Mouse (Mus musculus) hindbrain, embryonic 10.5 days (tissue): ENCODE results near the gene Ngef. TPM values are rescaled to one million over a fixed set of nuclear protein-coding genes. Genes with fewer than 3 reads are reported as not detected.

Source experiments
- DNase-seq: peaks from one replicate; pipeline ENCODE4 v3.0.0-alpha.2; 2017; ENCODE audit warnings: low spot score
- H3K27ac ChIP-seq: fragments of 300-500 bp; sonication (generic); 2 replicates; pipeline ENCODE4 v1.5.1; 2016; ENCODE audit warnings: mild to moderate bottlenecking, moderate library complexity
- H3K27me3 ChIP-seq: fragments of 300-500 bp; sonication (generic); 2 replicates; pipeline ENCODE4 v1.6.1; 2016; ENCODE audit warnings: mild to moderate bottlenecking; ENCODE audit not compliant: poor library complexity, insufficient read depth, severe bottlenecking
- H3K36me3 ChIP-seq: fragments of 300-500 bp; sonication (generic); 2 replicates; pipeline ENCODE4 v1.6.1; 2016; ENCODE audit warnings: mild to moderate bottlenecking, moderate library complexity
- H3K4me1 ChIP-seq: fragments of 300-500 bp; sonication (generic); replicated peaks from 2 replicates; pipeline ENCODE4 v1.6.1; 2016; ENCODE audit warnings: mild to moderate bottlenecking
- H3K4me3 ChIP-seq: fragments of 300-500 bp; sonication (generic); 2 replicates; pipeline ENCODE4 v1.5.1; 2016; ENCODE audit warnings: mild to moderate bottlenecking, moderate library complexity
- H3K9me3 ChIP-seq: fragments of 300-500 bp; sonication (generic); 2 replicates; pipeline ENCODE4 v1.6.1; 2016; ENCODE audit warnings: mild to moderate bottlenecking, moderate library complexity
- WGBS: fragments of 180-500 bp; shearing (Covaris S2); methylation state at CpG from one replicate; pipeline ENCODE4 v1.1.7; 2016; 5-methylcytosine and 5-hydroxymethylcytosine counted together
- polyA plus RNA-seq: library from polyadenylated mRNA; unstranded; fragments of >200 nt; fragmentation: Nextera tagmentation; extraction: Ambion mirVana; gene quantifications from 2 replicates; pipeline ENCODE4 v1.2.1, GENCODE M21; 2016

Gene Ngef
- polyA plus RNA-seq, 1 experiment from 2014 or later = 5.0 TPM

DNA sequence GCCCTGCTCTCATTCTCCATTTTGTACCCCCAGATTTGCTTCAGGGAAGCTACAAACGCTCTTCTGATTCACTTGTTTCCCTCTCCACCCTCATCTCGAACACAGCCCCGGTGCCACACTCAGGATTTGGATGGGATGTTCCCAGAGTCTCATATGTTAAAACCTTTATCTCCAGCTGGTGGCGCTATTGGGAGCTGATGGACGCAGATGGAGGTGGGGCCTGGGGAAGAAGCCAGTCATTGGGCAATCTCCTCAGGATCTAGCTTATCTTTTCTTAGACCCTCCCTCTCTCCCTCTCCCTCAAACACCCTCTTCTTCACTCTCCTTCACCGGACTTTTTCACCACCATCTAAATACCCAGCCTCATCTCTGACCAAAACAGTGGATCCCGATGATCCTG lies 32.1 kb downstream of the Ngef start:
- DNase-seq = peak; percentile 20
- no peak overlapping the region for H3K27ac ChIP-seq
- peaks cover 11% of the 10 kb centered on the region for H3K4me1 ChIP-seq
- no peaks in the 10 kb centered on the region for H3K36me3 ChIP-seq
- whole genome bisulfite sequencing = 36% methylated on average over 7 of the region's 7 CpGs
- H3K9me3 ChIP-seq = no peaks in the 10 kb centered on the region
- H3K27me3 ChIP-seq = no peaks in the 10 kb centered on the region
- no peak overlapping the region for H3K4me3 ChIP-seq

DNA sequence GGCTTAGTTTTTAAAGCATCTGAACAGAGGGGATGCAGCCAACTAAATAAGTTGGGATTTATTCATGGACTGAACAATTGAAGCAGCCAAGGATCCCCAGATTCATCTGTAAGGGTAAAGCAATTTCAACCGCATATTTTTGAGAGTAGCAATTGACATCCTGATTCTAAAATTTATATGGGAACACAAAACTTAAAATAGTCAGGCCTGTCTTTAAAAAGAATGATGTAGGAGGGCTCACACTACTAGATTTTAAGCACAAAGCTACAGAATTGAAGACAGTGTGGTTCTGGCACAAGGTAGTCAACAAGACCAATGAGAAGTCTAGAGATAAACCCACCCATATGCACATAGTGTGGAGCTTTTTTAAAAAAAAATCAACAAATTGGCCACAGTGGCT lies 36.7 kb downstream of the Ngef start:
- no peaks in the 10 kb centered on the region for H3K36me3 ChIP-seq
- H3K9me3 ChIP-seq = no peaks in the 10 kb centered on the region
- no peak overlapping the region for H3K27ac ChIP-seq
- no peaks in the 10 kb centered on the region for H3K4me1 ChIP-seq
- H3K27me3 ChIP-seq = no peaks in the 10 kb centered on the region
- no peak overlapping the region for H3K4me3 ChIP-seq
- no peak for DNase-seq
- WGBS = 94% methylated on average over 1 of the region's 1 CpGs

DNA sequence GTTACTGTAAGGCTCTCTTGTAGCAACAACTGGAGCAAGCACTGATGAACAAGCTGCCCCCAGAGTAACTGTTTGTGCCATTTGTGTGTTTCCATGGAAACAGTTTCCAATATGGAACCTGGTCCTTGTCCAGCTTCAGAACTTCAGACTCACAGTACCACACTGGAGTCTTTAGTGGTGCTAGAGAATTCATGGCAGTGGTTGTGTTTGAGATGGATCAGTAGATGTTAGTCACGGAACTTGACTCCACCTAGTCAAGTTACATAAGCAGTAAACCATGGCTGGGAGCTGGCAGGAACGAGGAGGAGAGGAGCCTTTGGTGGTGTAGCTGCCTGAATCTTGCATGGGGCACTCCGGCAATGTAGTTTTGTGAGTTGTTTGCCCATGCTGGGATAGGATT lies 39.6 kb downstream of the Ngef start:
- no peaks in the 10 kb centered on the region for H3K36me3 ChIP-seq
- H3K4me1 ChIP-seq = no peaks in the 10 kb centered on the region
- no peak overlapping the region for H3K4me3 ChIP-seq
- DNase-seq = no peak
- WGBS = 84% methylated on average over 3 of the region's 3 CpGs
- no peaks in the 10 kb centered on the region for H3K9me3 ChIP-seq
- H3K27me3 ChIP-seq = no peaks in the 10 kb centered on the region
- H3K27ac ChIP-seq = no peak overlapping the region

DNA sequence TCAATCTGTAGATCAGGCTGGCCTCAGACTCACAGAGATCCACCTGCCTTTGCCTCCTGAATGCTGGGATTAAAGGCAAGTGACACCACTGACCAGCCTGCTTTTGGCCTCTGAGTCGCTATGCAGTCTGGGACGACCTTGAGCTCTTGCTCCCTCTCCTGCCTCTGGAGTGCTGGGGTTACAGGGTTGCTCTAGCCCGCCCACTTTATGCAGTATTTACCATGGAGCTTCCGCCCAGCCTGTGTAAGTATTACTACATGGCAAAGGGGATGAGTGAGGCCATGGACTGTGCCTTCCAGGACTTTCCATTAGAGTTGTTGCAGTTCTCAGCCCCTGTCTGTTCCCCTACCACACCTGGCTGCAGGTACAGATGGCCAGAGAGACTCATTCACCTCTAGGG lies 41.3 kb downstream of the Ngef start:
- Histone ChIP-seq H3K4me1 (no peaks in the 10 kb centered on the region), H3K27ac (no peak overlapping the region), H3K27me3 (no peaks in the 10 kb centered on the region), H3K36me3 (no peaks in the 10 kb centered on the region), H3K4me3 (no peak overlapping the region), H3K9me3 (no peaks in the 10 kb centered on the region)
- DNase-seq = no peak
- 73% methylated on average over 4 of the region's 4 CpGs for WGBS

DNA sequence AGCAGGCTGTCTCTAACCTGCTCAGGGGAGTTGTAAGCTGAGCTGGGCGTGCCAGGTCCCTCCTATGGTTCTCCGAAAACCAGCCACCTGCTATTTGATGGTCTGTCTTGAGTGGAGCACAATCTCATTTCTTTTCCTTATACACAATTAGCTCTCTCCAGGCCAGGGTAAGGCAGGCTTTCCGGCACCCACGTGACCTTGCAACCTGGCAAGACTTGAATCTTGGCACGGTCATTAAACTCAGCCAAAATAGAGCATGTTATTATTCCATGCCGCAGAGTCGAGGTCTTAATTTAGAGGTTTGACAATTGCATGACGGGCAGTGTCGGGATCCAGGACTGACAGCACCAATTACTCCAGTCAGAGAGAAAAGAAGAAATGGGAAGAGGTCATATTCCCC lies 46.5 kb downstream of the Ngef start:
- Histone ChIP-seq H3K36me3 (no peaks in the 10 kb centered on the region), H3K27me3 (no peaks in the 10 kb centered on the region), H3K4me3 (no peak overlapping the region), H3K9me3 (no peaks in the 10 kb centered on the region), H3K4me1 (no peaks in the 10 kb centered on the region), H3K27ac (no peak overlapping the region)
- WGBS = 77% methylated on average over 9 of the region's 9 CpGs
- DNase-seq = no peak

DNA sequence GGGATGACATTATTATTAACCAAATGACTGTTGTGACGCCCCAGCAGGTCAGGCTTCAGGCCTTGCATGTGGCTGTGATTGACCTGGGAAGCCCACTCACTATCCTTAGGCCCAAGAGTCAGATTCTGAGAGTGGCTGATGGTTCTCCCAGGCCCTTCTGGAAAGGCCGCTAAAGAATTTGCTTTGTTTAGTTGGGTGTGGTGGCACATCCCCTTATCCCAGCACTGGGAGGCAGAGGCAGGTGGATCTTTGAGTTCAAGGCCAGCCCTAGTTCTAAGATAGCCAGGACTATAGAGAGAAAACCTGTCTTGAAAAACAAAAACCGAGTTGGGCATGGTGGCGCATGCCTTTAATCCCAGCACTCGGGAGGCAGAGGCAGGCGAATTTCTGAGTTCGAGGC lies 48.6 kb downstream of the Ngef start:
- Histone ChIP-seq H3K36me3 (no peaks in the 10 kb centered on the region), H3K27ac (no peak overlapping the region), H3K9me3 (no peaks in the 10 kb centered on the region), H3K27me3 (no peaks in the 10 kb centered on the region), H3K4me3 (no peak overlapping the region), H3K4me1 (peaks cover 7% of the 10 kb centered on the region; the same call in 1 of the 2 replicates)
- DNase-seq = no peak
- WGBS = 92% methylated on average over 7 of the region's 7 CpGs

DNA sequence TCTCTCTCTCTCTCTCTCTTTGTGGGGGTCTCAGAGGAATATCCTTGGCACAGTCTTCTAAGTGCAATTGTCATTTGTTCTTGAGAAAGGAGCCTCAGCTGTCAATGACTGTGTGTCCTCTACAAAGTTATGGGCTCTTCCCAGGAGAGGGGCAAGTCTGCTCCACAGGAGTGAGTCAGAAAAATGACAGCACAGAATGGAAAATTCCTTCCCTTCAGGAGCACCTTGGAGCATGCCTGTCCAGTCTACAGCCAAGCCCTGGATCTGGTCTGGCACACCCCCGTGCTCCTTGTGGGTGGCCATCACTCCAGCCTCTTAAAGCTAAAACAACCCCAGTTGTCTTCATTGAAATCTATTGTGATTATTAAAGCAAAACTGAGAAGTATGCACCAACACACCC lies 52.1 kb downstream of the Ngef start:
- Histone ChIP-seq H3K27me3 (no peaks in the 10 kb centered on the region), H3K27ac (no peak overlapping the region), H3K4me1 (peaks cover 10% of the 10 kb centered on the region), H3K4me3 (no peak overlapping the region), H3K9me3 (no peaks in the 10 kb centered on the region), H3K36me3 (no peaks in the 10 kb centered on the region)
- whole genome bisulfite sequencing = 51% methylated on average over 1 of the region's 1 CpGs
- no peak for DNase-seq

DNA sequence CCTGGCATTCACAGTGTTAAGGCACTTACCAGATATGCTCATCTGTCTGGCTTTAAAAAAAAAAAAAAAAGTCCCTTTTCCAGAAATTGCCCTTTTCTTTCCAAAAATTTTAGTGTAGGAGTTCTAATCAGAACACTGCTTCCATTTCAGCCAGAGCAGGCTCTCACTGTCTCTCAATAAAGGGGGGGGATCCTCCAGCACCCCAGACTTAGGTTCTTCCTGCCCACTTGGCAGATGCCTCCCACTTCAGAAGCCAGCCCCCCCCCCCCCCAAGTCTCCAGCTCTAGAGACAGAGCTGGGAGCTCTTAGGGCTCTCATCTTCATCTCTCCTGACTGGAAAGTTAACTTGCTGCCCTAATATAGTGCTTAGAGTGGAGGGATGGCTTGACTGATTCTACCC lies 53.2 kb downstream of the Ngef start:
- Histone ChIP-seq H3K4me3 (no peak overlapping the region), H3K27ac (no peak overlapping the region)
- DNase-seq = no peak

DNA sequence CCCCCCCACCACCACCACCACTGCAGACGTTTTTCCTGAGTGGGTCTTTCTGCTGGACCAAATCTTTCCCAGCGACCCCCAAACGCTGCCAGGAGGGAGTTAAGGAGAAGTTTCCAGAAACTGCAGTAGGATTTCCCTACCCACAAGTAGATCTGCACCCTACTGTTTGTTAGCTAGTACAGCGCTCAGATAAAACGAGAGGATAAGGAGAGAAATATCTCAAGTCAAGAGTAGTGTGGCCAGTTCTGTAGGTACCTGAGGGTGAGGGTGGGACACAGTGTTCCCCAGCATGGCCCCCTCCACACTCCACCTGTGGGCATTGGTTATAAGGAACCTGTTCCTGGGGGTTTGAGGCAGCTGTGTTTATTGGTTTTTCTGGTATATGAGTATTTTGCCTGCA lies 62.8 kb downstream of the Ngef start:
- Histone ChIP-seq H3K27ac (no peak overlapping the region), H3K27me3 (peaks cover 57% of the 10 kb centered on the region), H3K4me3 (peak overlapping the region; percentile 84), H3K36me3 (no peaks in the 10 kb centered on the region), H3K9me3 (no peaks in the 10 kb centered on the region), H3K4me1 (peaks cover 17% of the 10 kb centered on the region)
- no peak for DNase-seq
- WGBS = 25% methylated on average over 5 of the region's 5 CpGs

More for the DNA sequence above, 53.2 kb downstream of the Ngef start:
- Histone ChIP-seq H3K36me3 (no peaks in the 10 kb centered on the region), H3K27me3 (no peaks in the 10 kb centered on the region), H3K4me1 (peaks cover 10% of the 10 kb centered on the region), H3K9me3 (no peaks in the 10 kb centered on the region)

DNA sequence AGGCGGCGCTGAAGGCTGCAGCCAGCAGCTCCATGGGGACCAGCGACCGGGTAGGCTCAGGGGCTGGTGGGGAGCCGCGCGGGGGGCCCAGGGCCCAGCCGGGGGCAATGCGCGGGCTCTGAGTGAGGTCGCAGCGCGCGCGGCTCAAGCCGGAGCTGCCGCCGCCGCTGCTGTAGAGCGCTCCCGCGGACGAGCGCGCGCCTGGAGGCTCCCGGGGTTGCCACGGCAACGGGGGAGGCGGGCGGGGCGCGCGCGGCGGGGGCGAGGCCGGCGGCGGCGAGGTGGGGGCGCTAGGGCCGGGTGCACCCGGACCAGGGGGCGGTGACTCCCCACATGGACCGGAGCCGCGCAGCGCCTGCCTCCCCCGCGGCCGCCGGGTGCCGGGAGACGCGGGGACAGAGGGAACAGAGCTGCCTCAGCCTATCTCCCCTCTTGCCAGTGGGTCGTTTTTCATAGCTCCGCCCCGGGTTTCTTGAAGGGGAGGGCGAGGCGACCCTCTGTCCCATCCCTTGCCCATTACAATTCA lies 63.4 kb downstream of the Ngef start:
- peak; percentile 58 for DNase-seq
- H3K4me3 ChIP-seq = peak overlapping the region; percentile 84
- H3K27ac ChIP-seq = peak overlapping the region; percentile 84
- H3K4me1 ChIP-seq = peaks cover 17% of the 10 kb centered on the region
- H3K36me3 ChIP-seq = no peaks in the 10 kb centered on the region
- H3K27me3 ChIP-seq = peaks cover 57% of the 10 kb centered on the region
- WGBS = under 1% methylated on average over 59 of the region's 61 CpGs
- no peaks in the 10 kb centered on the region for H3K9me3 ChIP-seq

DNA sequence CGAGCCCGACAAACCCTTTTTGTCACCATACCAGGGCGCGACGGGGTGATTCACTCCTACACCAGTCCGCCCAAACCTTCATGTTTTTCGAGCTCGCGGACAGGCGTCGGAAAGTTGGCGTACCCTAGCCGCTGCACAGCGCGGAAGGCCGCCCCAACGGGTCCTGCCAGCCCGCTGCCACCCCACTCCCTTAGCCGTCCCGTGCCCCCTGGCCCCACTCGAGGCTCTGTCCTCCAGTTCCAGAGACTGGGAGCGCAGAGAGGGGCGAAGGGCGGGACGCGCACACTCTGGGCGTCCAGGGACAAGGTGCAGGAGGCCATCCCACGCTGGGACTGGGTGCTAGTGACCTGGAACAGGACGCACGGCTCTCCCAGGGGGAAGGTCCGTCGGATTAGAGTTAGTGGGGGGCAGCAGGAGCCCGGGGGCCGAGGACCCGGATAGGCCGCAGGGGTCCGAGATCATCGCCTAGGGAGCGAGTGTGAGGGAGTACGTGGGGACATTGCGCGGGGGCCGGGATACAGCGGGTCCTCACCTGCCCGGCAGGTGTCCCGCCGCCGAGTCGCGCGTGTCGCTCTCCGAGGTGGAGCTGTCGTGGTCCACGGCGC lies 64.0 kb downstream of the Ngef start, which contains the start of gene Neu2:
Neu2 (plus strand) TSS at position 329 of the 605 bp plus-strand sequence.
- under 1% methylated on average over 56 of the region's 56 CpGs for WGBS
- Histone ChIP-seq H3K27me3 (peaks cover 57% of the 10 kb centered on the region), H3K27ac (peak within 1 kb of the TSS; percentile 84)

DNA sequence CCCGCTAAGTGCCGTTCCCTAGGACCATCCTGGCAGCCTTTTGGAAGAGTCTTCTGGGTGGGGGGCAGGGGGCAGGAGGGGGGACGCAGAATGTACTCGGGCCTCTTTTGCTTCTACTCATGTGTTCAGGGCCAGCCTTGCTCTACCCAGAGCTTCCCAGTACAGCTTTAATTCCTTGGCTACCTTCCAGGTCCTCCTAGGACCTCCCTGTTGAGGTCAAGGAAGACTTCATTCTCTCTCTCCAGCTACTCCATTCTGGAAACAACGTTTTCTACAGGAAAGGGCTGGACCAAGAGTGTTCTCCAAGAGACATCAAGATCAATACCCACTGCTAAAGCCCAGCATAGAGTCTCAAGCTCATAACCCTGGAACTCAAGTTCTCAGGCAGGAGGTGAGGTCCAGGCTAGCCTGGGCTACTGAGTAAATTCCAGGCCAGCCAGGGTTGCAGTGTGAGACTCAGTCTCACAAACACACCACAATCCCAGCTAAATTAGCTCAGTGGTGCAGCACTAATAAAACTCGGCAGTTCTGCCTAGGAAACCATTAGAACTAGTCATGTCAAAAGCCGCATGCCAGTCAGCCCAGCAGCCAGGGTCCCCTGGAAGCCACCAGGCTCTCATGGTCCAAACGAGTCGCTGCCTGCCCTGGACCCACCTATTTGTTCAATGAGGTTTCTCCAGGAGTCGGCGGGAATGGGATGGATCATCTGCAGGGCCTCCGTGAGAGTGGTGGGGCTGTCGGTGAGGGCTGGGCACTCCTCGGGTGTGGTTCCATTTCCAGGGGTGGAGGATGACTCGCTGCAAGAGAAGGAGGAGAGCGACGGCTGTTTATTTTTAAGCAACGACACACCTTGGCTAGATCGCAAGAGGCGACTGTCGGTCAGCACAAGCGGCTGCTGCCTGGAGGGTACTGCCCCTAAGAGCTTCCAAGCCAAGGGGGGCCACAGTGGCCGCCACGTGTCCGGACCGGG lies 64.8 kb downstream of the Ngef start:
- H3K36me3 ChIP-seq = no peaks in the 10 kb centered on the region
- DNase-seq = peak; percentile 39
- H3K4me1 ChIP-seq = peaks cover 25% of the 10 kb centered on the region
- H3K9me3 ChIP-seq = no peaks in the 10 kb centered on the region
- peaks cover 57% of the 10 kb centered on the region for H3K27me3 ChIP-seq
- peak overlapping the region; percentile 84 for H3K4me3 ChIP-seq
- WGBS = 22% methylated on average over 26 of the region's 26 CpGs
- H3K27ac ChIP-seq = no peak overlapping the region

More for the DNA sequence above, 64.0 kb downstream of the Ngef start, which contains the start of gene Neu2:
- Histone ChIP-seq H3K36me3 (no peaks in the 10 kb centered on the region), H3K9me3 (no peaks in the 10 kb centered on the region), H3K4me1 (peaks cover 17% of the 10 kb centered on the region), H3K4me3 (peak within 1 kb of the TSS; percentile 84)
- no peak for DNase-seq

DNA sequence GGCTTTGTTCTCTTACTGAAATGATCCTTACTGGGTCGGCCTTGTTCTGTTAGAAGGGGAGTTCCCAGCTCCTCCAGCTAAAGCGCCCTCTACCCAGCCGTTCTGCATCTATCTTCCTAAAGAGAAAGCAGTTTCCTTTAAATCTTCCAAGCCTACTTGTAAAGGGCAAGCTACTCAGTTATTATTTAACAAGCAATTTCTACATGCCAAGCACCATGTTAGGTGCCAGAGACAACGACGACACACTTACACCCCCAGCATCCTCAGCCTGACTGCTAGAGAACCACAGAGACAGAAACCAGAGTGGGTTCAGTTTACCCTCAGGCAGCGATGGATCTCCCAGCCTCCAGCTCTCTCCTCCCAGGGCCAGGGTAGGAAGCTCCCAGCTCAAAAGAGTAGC lies 65.8 kb downstream of the Ngef start:
- Histone ChIP-seq H3K9me3 (no peaks in the 10 kb centered on the region), H3K27ac (no peak overlapping the region), H3K36me3 (no peaks in the 10 kb centered on the region), H3K4me3 (no peak overlapping the region), H3K27me3 (peaks cover 57% of the 10 kb centered on the region), H3K4me1 (peaks cover 33% of the 10 kb centered on the region)
- no peak for DNase-seq
- 62% methylated on average over 6 of the region's 6 CpGs for WGBS
